In the genomic region with DNA sequence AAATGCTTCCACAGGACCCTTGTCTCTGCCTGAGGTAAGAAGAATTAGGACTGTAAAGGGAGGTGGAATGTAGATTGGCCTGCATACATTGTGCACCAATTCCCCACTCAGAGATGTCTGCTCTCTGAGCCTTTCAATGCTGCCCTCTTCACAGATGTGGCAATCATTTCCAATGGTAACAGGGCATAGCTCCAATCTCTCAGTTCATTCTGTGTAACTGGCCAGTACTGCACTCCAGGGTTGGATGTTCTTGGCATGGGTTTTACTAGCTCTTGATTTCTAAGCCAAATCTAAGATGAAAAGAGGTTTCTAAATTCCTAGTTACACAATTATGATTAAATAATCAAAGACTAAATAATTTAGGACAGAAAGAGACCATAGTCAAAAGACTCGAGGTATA, we compare ENCODE assay signal across 15 mouse cellular contexts.
DNase-seq lines count a peak whose midpoint lies in the region; ATAC-seq and TF ChIP-seq lines count a peak whose summit lies in the region.
"Had no signal": no experiment of that assay in that cellular context is flagged by ENCODE, and none has a peak within 500 bp of the region (broad histone marks: within the 10 kb centered on the region; RNA-seq: fewer than 3 reads in every experiment).

No protein-coding gene starts in this region.

- no peak overlapping the region for H3K27ac ChIP-seq in hindbrain, postnatal 0 days
- H3K27ac ChIP-seq in hindbrain, embryonic 14.5 days = no peak overlapping the region
- no peak overlapping the region for H3K27ac ChIP-seq in forebrain, postnatal 0 days (ENCODE audit: low read depth, low read length)
- H3K27ac ChIP-seq: heart, adult 2 months; liver, embryonic 15.5 days had no signal

- no peaks in the 10 kb centered on the region for H3K27me3 ChIP-seq in hindbrain, postnatal 0 days (ENCODE audit: insufficient read depth, low read length)
- H3K27me3 ChIP-seq in hindbrain, embryonic 14.5 days (ENCODE audit: control insufficient read depth, insufficient read depth, low read length) = no peaks in the 10 kb centered on the region
- H3K27me3 ChIP-seq in forebrain, postnatal 0 days (ENCODE audit: insufficient read depth, low read length) = no peaks in the 10 kb centered on the region
- H3K27me3 ChIP-seq: liver, embryonic 15.5 days had no signal

- ATAC-seq in hindbrain, postnatal 0 days = no peak
- ATAC-seq in hindbrain, embryonic 14.5 days (ENCODE audit: low FRiP score) = no peak
- no peak for ATAC-seq in forebrain, postnatal 0 days

- no peak overlapping the region for H3K4me3 ChIP-seq in hindbrain, postnatal 0 days (ENCODE audit: low read length)
- H3K4me3 ChIP-seq in hindbrain, embryonic 14.5 days (replicated peaks; ENCODE audit: low read length) = no peak overlapping the region
- H3K4me3 ChIP-seq in forebrain, postnatal 0 days (ENCODE audit: low read depth, low read length) = no peak overlapping the region
- H3K4me3 ChIP-seq: heart, adult 2 months; liver, embryonic 15.5 days had no signal

- DNase-seq in adrenal gland, postnatal 10 days = peak; percentile 50
- no peak for DNase-seq in adrenal gland, postnatal 4 days (ENCODE audit: low spot score in 2 of 2)
- peak; percentile 19 for DNase-seq in hindbrain, postnatal 0 days (ENCODE audit: low spot score)
- no peak for DNase-seq in hindbrain, embryonic 14.5 days (ENCODE audit: low spot score)
- peak; percentile 13 for DNase-seq in fibroblast of lung, adult 2 months (ENCODE audit: low read depth)
- DNase-seq in lung, postnatal 25 days (ENCODE audit: low spot score) = peak; percentile 64
- DNase-seq in forebrain, postnatal 0 days = no peak
- no peak for DNase-seq in cerebellum, adult 11-12 months
- DNase-seq: cerebellum, postnatal 14 days; right cerebral cortex, adult 18-20 months; spleen, adult 18-20 months; thymus, postnatal 14 days had no signal

- no peaks in the 10 kb centered on the region for H3K4me1 ChIP-seq in hindbrain, postnatal 0 days (ENCODE audit: insufficient read depth, low read length)
- H3K4me1 ChIP-seq in hindbrain, embryonic 14.5 days (replicated peaks; ENCODE audit: control insufficient read depth, insufficient read depth, low read length) = no peaks in the 10 kb centered on the region
- H3K4me1 ChIP-seq in forebrain, postnatal 0 days (ENCODE audit: insufficient read depth) = peaks cover 5% of the 10 kb centered on the region; the same call in 1 of the 2 replicates
- H3K4me1 ChIP-seq: liver, embryonic 15.5 days had no signal

- H3K4me2 ChIP-seq in hindbrain, postnatal 0 days (ENCODE audit: low read depth, low read length) = no peak overlapping the region
- no peak overlapping the region for H3K4me2 ChIP-seq in hindbrain, embryonic 14.5 days (replicated peaks)
- no peak overlapping the region for H3K4me2 ChIP-seq in forebrain, postnatal 0 days (ENCODE audit: low read depth)
- H3K4me2 ChIP-seq: liver, embryonic 15.5 days; midbrain, embryonic 11.5 days had no signal

- H3K9ac ChIP-seq in hindbrain, postnatal 0 days (replicated peaks; ENCODE audit: low read length) = no peak overlapping the region
- no peak overlapping the region for H3K9ac ChIP-seq in hindbrain, embryonic 14.5 days
- no peak overlapping the region for H3K9ac ChIP-seq in forebrain, postnatal 0 days
- H3K9ac ChIP-seq: liver, embryonic 15.5 days had no signal

- 58% methylated on average over 1 of the region's 1 CpGs for WGBS in hindbrain, postnatal 0 days
- 83% methylated on average over 1 of the region's 1 CpGs for WGBS in hindbrain, embryonic 14.5 days
- 70% methylated on average over 1 of the region's 1 CpGs for WGBS in forebrain, postnatal 0 days

- no peaks in the 10 kb centered on the region for H3K9me3 ChIP-seq in hindbrain, postnatal 0 days (ENCODE audit: low read length)
- no peaks in the 10 kb centered on the region for H3K9me3 ChIP-seq in hindbrain, embryonic 14.5 days (ENCODE audit: control insufficient read depth, low read length)
- no peaks in the 10 kb centered on the region for H3K9me3 ChIP-seq in forebrain, postnatal 0 days (ENCODE audit: low read length)
- H3K9me3 ChIP-seq: liver, embryonic 15.5 days had no signal

- no peaks in the 10 kb centered on the region for H3K36me3 ChIP-seq in hindbrain, postnatal 0 days (ENCODE audit: insufficient read depth, low read length)
- no peaks in the 10 kb centered on the region for H3K36me3 ChIP-seq in hindbrain, embryonic 14.5 days (replicated peaks; ENCODE audit: control insufficient read depth, insufficient read depth)
- no peaks in the 10 kb centered on the region for H3K36me3 ChIP-seq in forebrain, postnatal 0 days (ENCODE audit: insufficient read depth)
- H3K36me3 ChIP-seq: liver, embryonic 15.5 days had no signal

- TF ChIP-seq CTCF in hindbrain, postnatal 0 days (IDR thresholded peaks at IDR 0.05; ENCODE audit: low read depth) = no peak
- no peak for TF ChIP-seq CTCF in forebrain, postnatal 0 days (IDR thresholded peaks at IDR 0.05; ENCODE audit: low read depth)

Comparison
In these comparisons a context has a peak if more than half of its experiments do, and no peak if none do; other contexts are left out.
1. DNase-seq: peak in adrenal gland, postnatal 10 days (single experiment), hindbrain, postnatal 0 days (single experiment), fibroblast of lung, adult 2 months (single experiment) and lung, postnatal 25 days (single experiment); none in adrenal gland, postnatal 4 days (0 of 2), hindbrain, embryonic 14.5 days (single experiment), forebrain, postnatal 0 days (single experiment) and cerebellum, adult 11-12 months (single experiment).